Mouse (Mus musculus): ENCODE measurements around the gene Gm10428. TPM values are rescaled to one million over a fixed set of nuclear protein-coding genes. Genes with fewer than 3 reads are reported as not detected.

The Gm10428 gene
- polyA plus RNA-seq, 1 experiment: not detected

- peaks cover 16% of the 10 kb centered on the region for H3K79me2 ChIP-seq (ENCODE audit: control insufficient read depth, insufficient read depth)
- peaks cover 5% of the 10 kb centered on the region for H3K36me3 ChIP-seq (ENCODE audit: control insufficient read depth, insufficient read depth)
These were observed 20.9 kb upstream of the Gm10428 start for GRCm38 (mm10) chr11:62732022-62732387.

GRCm38 (mm10) chr11:62732665-62733064 lies 20.2 kb upstream of the Gm10428 start:
- peaks cover 16% of the 10 kb centered on the region for H3K79me2 ChIP-seq (ENCODE audit: control insufficient read depth, insufficient read depth)
- no peak overlapping the region for H3K4me3 ChIP-seq (ENCODE audit: insufficient read depth, poor library complexity, severe bottlenecking)
- peaks cover under 1% of the 10 kb centered on the region for H3K36me3 ChIP-seq (ENCODE audit: control insufficient read depth, insufficient read depth)
- no peak overlapping the region for H3ac ChIP-seq (ENCODE audit: control insufficient read depth, insufficient read length, low read depth)
- no peaks in the 10 kb centered on the region for H3K27me3 ChIP-seq (ENCODE audit: control insufficient read depth, insufficient read depth, insufficient read length)
- TF ChIP-seq CEBPB (IDR thresholded peaks at IDR 0.05; ENCODE audit: low read depth): no peak
- TF ChIP-seq USF1 (IDR thresholded peaks at IDR 0.05; ENCODE audit: low read depth): peak; percentile 87
- TF ChIP-seq CTCF (IDR thresholded peaks at IDR 0.05; ENCODE audit: control insufficient read depth, insufficient read depth, insufficient read length): no peak
- no peak for TF ChIP-seq MYOG (IDR thresholded peaks at IDR 0.05; ENCODE audit: control insufficient read depth, extremely low read depth, insufficient read length)
- TF ChIP-seq FOSL1 (IDR thresholded peaks at IDR 0.05; ENCODE audit: insufficient read depth, low read length, poor library complexity, severe bottlenecking): peak; percentile 11
- H3K79me3 ChIP-seq (ENCODE audit: low read depth): peaks cover 1% of the 10 kb centered on the region

More at GRCm38 (mm10) chr11:62732022-62732387, 20.9 kb upstream of the Gm10428 start:
- no peak for TF ChIP-seq USF1 (IDR thresholded peaks at IDR 0.05; ENCODE audit: low read depth)
- TF ChIP-seq FOSL1 (IDR thresholded peaks at IDR 0.05; ENCODE audit: insufficient read depth, low read length, poor library complexity, severe bottlenecking): no peak
- TF ChIP-seq MYOD1 (IDR thresholded peaks at IDR 0.05; ENCODE audit: control insufficient read depth, insufficient read length, low read depth): no peak
- no peak for TF ChIP-seq MYOG (IDR thresholded peaks at IDR 0.05; ENCODE audit: control insufficient read depth, extremely low read depth, insufficient read length)
- no peak for TF ChIP-seq MAX (IDR thresholded peaks at IDR 0.05)
- TF ChIP-seq CTCF (IDR thresholded peaks at IDR 0.05; ENCODE audit: control insufficient read depth, insufficient read depth, insufficient read length): no peak
- no peak for TF ChIP-seq CEBPB (IDR thresholded peaks at IDR 0.05; ENCODE audit: low read depth)
- peak overlapping the region; percentile 56 for H3K4me3 ChIP-seq (ENCODE audit: insufficient read depth, poor library complexity, severe bottlenecking)
- H3K79me3 ChIP-seq (ENCODE audit: low read depth): peaks cover 1% of the 10 kb centered on the region
- H3ac ChIP-seq (ENCODE audit: control insufficient read depth, insufficient read length, low read depth): no peak overlapping the region
- no peaks in the 10 kb centered on the region for H3K27me3 ChIP-seq (ENCODE audit: control insufficient read depth, insufficient read depth, insufficient read length)

- Histone ChIP-seq H3K27me3 (ENCODE audit: control insufficient read depth, insufficient read depth, insufficient read length) (no peaks in the 10 kb centered on the region), H3ac (ENCODE audit: control insufficient read depth, insufficient read length, low read depth) (no peak overlapping the region), H3K4me3 (ENCODE audit: insufficient read depth, poor library complexity, severe bottlenecking) (no peak overlapping the region), H3K79me3 (ENCODE audit: low read depth) (no peaks in the 10 kb centered on the region), H3K79me2 (ENCODE audit: control insufficient read depth, insufficient read depth) (no peaks in the 10 kb centered on the region), H3K36me3 (ENCODE audit: control insufficient read depth, insufficient read depth) (no peaks in the 10 kb centered on the region)
- no peak for TF ChIP-seq CEBPB (IDR thresholded peaks at IDR 0.05; ENCODE audit: low read depth)
- TF ChIP-seq MYOG (IDR thresholded peaks at IDR 0.05; ENCODE audit: control insufficient read depth, extremely low read depth, insufficient read length): no peak
- TF ChIP-seq MYOD1 (IDR thresholded peaks at IDR 0.05; ENCODE audit: control insufficient read depth, insufficient read length, low read depth): no peak
- no peak for TF ChIP-seq FOSL1 (IDR thresholded peaks at IDR 0.05; ENCODE audit: insufficient read depth, low read length, poor library complexity, severe bottlenecking)
- TF ChIP-seq USF1 (IDR thresholded peaks at IDR 0.05; ENCODE audit: low read depth): no peak
- TF ChIP-seq CTCF (IDR thresholded peaks at IDR 0.05; ENCODE audit: control insufficient read depth, insufficient read depth, insufficient read length): no peak
- no peak for TF ChIP-seq MAX (IDR thresholded peaks at IDR 0.05)
These were observed 11.7 kb upstream of the Gm10428 start for GRCm38 (mm10) chr11:62741186-62741585.

DNA sequence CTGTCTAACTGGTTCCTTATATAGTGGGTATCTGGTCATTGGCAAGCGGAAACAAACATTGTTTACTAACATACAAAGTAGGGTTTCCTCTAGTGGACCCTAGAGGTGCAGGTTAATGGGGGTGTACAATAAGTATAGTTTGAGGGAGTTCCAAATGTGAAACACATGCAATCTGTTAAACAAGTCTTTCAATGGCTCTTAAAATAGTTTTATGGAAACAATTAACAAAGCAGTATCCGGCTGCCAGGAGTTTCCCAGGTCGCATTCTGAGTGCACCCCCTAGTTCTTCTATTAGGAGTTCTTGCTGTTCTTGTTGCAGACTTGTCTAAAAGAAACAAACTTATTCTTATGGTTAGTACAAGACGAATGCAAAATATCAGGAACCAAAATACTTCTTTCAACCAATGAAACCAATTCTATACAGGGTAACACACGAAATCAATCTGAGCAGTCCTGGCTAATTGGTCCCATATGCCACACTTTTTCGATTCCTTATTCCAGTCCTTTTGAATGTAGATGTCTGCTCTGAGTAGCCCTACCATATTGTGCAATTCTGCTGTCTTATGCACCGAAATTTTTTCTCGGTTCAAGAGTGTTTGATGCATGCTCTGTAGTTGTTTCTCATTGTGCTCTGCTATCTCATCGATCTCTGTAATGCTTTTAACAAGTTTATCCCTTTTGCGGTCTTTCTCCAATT lies 10.5 kb upstream of the Gm10428 start:
- Histone ChIP-seq H3K27me3 (ENCODE audit: control insufficient read depth, insufficient read depth, insufficient read length) (no peaks in the 10 kb centered on the region), H3K79me3 (ENCODE audit: low read depth) (no peaks in the 10 kb centered on the region), H3ac (ENCODE audit: control insufficient read depth, insufficient read length, low read depth) (no peak overlapping the region), H3K36me3 (ENCODE audit: control insufficient read depth, insufficient read depth) (no peaks in the 10 kb centered on the region), H3K79me2 (ENCODE audit: control insufficient read depth, insufficient read depth) (no peaks in the 10 kb centered on the region), H3K4me3 (ENCODE audit: insufficient read depth, poor library complexity, severe bottlenecking) (no peak overlapping the region)
- TF ChIP-seq FOSL1 (IDR thresholded peaks at IDR 0.05; ENCODE audit: insufficient read depth, low read length, poor library complexity, severe bottlenecking) (no peak), MAX (IDR thresholded peaks at IDR 0.05) (no peak), USF1 (IDR thresholded peaks at IDR 0.05; ENCODE audit: low read depth) (no peak)

DNA sequence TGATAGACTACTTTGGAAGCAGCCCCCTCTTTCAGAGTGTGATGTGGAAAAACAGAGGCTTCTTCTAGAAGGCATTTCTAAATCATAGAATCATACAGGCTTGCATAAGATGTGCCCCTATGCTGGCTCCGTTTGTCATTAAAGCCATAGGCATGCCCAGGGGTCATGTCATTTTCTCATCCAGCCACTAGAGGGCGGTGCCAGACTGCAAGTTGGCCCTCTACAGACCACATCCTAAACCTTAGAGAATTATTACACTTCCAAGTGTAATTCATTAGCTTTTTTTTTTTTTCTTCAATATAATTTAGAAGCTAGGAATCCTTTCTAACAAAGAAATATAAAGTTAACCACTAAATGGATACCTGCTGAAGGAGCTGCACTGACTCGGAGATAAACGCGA lies 8.8 kb upstream of the Gm10428 start:
- Histone ChIP-seq H3K4me3 (ENCODE audit: insufficient read depth, poor library complexity, severe bottlenecking) (no peak overlapping the region), H3K27me3 (ENCODE audit: control insufficient read depth, insufficient read depth, insufficient read length) (no peaks in the 10 kb centered on the region), H3K79me3 (ENCODE audit: low read depth) (no peaks in the 10 kb centered on the region), H3K79me2 (ENCODE audit: control insufficient read depth, insufficient read depth) (no peaks in the 10 kb centered on the region), H3ac (ENCODE audit: control insufficient read depth, insufficient read length, low read depth) (no peak overlapping the region), H3K36me3 (ENCODE audit: control insufficient read depth, insufficient read depth) (no peaks in the 10 kb centered on the region)
- TF ChIP-seq MYOD1 (IDR thresholded peaks at IDR 0.05; ENCODE audit: control insufficient read depth, insufficient read length, low read depth) (no peak), CTCF (IDR thresholded peaks at IDR 0.05; ENCODE audit: control insufficient read depth, insufficient read depth, insufficient read length) (peak; percentile 60), MYOG (IDR thresholded peaks at IDR 0.05; ENCODE audit: control insufficient read depth, extremely low read depth, insufficient read length) (no peak), CEBPB (IDR thresholded peaks at IDR 0.05; ENCODE audit: low read depth) (no peak), FOSL1 (IDR thresholded peaks at IDR 0.05; ENCODE audit: insufficient read depth, low read length, poor library complexity, severe bottlenecking) (no peak), MAX (IDR thresholded peaks at IDR 0.05) (no peak), USF1 (IDR thresholded peaks at IDR 0.05; ENCODE audit: low read depth) (no peak)

DNA sequence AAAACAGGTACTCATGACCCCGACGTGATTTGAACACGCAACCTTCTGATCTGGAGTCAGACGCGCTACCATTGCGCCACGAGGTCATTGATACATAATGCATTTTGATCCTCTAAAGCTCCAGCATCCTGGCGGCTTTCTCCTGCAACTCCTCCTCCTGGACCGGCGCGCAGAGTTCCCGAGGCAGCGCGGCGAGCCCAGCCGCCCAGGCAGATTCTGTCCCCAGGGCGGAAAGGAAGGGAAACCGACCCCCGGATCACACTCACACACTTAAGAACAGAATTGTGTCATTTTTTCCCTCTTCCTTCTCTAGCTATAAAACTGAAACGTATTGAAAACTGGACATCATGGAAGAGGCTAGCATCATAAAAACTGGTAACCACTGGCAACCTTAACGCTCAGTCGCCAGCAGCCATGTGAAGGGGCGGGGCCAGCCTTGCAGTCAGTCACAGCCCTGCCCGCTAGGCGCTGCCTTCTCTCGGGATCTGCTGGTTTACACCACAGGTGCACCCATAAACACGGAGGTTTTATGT lies 6.8 kb upstream of the Gm10428 start:
- no peak for TF ChIP-seq CTCF (IDR thresholded peaks at IDR 0.05; ENCODE audit: control insufficient read depth, insufficient read depth, insufficient read length)
- TF ChIP-seq USF1 (IDR thresholded peaks at IDR 0.05; ENCODE audit: low read depth): no peak
- no peak for TF ChIP-seq FOSL1 (IDR thresholded peaks at IDR 0.05; ENCODE audit: insufficient read depth, low read length, poor library complexity, severe bottlenecking)
- TF ChIP-seq MYOG (IDR thresholded peaks at IDR 0.05; ENCODE audit: control insufficient read depth, extremely low read depth, insufficient read length): no peak
- TF ChIP-seq CEBPB (IDR thresholded peaks at IDR 0.05; ENCODE audit: low read depth): no peak
- no peak for TF ChIP-seq MYOD1 (IDR thresholded peaks at IDR 0.05; ENCODE audit: control insufficient read depth, insufficient read length, low read depth)
- TF ChIP-seq MAX (IDR thresholded peaks at IDR 0.05): no peak
- H3K4me3 ChIP-seq (ENCODE audit: insufficient read depth, poor library complexity, severe bottlenecking): peak overlapping the region; percentile 23
- H3K27me3 ChIP-seq (ENCODE audit: control insufficient read depth, insufficient read depth, insufficient read length): no peaks in the 10 kb centered on the region
- no peaks in the 10 kb centered on the region for H3K79me3 ChIP-seq (ENCODE audit: low read depth)
- no peaks in the 10 kb centered on the region for H3K36me3 ChIP-seq (ENCODE audit: control insufficient read depth, insufficient read depth)
- H3K79me2 ChIP-seq (ENCODE audit: control insufficient read depth, insufficient read depth): no peaks in the 10 kb centered on the region
- H3ac ChIP-seq (ENCODE audit: control insufficient read depth, insufficient read length, low read depth): no peak overlapping the region
